Mouse (Mus musculus) urinary bladder, adult 18-20 months (tissue): ENCODE data around the gene Garnl3.

ENCODE experiments used
- DNase-seq, 2 experiments: peaks; one replicate each; pipeline ENCODE4 v3.0.0; 2022; ENCODE audit warnings: low spot score in 2 of 2, mixed read lengths in 2 of 2

The Garnl3 gene

DNA sequence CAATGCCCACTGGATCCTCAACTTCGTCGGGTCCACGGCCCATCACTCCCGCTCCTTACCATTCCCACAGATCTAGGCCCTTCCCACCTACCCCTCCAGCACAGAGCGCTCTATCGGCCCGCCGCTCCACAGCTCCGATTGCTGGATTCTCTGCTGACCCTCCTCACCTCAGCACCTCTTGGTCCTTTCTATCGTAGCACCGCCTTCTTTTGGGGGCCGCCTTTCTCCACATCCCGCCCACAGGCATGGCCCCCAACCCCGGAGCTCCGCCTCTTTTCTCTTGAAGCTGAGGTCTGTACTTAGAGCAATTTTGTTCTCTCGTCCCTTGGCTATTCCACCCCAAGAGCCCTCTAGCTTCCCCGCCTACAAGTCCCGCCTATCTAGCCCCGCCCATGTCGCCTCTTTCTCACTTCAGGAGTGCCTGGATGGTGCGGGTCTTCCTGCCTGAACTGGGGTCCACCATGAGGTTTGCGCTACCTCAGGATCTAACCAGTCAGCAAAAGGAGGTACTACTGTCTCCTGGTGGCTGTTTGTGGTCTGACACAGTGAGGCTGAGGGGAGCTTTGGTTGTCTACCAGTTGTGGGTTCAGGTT lies at the start of gene Garnl3:
TSS of gene Garnl3 (minus strand) at position 155 of the 593 bp plus-strand sequence.
- no peak for DNase-seq

DNA sequence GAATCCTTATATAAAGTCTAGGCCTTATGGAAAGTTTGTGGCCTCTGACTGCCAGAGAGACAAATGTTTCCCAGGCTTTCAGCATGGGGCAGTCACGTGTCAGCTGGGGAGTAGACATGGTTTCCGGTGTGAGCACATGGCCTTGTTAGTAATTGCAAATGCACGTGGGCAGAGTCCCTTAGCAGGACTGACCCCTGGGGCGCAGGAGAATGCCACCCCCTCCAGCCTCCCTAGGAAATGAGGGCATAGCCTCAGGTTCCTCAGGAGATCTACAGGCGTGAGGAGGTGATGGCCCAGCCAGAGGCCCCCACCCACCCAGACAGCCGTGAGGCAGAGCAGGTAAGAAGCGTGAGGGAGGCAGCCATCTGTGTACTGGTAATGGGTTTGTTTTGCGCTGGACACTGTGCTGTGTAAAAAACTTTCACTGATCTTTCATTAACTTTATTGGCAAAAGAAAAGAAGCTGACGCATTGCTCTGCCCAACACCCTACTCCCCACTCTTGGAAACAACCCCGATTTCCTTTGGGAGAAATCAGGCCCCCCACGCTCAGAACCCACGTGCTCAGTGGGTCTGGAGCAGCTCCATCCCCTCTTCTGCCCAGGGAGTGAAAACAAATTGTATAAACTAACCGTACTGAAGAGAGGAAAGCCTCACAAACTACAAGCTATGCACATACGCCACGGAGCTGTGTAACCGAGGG lies 48.6 kb upstream of the Garnl3 start:
- no peak for DNase-seq

DNA sequence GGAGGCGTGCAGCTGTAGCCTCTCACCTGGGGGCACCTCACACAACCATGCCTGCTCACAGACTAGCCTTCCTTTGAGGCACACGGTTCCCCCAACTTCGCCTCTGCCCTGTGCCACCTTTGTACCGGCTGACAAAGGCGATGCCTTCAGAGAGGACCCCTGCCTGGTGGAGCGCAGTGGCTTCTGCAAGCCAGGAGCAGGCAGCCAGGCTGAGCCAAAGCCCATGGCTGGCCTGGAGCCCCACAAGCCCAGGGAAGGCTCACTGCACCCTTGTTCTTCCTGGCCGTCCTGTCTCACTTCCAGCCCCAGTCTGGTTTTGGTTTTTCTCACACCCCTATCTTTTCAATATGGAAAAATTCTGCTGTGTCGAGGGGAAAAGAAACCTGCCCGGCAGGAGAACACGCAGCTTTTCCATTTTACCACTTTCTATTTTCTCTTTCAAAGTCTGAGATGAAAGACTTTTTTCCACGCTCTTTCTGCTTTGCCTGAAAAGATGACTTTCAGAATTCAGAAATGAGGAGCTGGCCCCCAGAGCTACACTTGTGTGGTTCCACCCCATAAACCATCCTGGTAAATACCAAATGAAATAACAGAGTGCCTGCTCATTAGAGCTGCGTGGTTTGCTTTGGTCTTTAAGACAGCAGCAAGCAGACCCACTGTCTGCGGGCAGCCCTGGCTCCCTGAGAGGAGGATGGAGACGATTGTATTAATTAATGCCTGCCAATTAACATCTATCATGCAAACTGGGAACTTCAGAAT lies 47.9 kb upstream of the Garnl3 start:
- no peak for DNase-seq

DNA sequence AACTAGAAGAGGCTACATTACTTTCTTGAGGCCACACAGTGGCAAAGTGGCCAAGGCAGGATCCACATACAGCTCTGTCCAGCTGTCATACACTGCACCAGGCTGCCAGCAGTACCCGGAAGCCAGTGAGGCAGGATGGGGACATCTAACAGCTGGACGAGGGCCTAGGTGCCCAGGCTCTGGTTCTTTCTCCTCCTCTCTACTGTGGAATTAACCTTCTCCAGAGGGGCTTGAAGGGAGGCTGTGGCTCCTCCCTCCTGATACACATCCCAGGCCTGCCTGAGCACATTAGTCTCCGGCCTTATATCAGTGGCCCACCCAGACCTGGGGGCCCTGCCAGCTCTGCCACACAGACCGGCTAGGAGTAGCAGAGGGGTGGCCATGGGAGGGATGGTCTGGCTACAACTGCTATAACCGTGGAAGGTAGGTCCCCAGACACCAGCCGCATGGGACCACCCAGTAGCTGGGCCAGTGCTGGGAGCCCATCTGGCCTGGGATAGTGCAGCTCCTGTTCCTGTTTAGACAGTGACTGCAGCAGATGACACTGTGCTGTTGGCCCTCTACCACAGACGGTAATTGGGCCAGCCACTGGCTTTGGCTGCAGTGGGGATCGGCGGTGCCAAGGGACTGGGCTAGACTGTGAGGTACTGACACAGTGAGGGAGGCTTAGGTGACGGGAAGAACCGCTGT lies 46.9 kb upstream of the Garnl3 start:
- DNase-seq, result no peak

DNA sequence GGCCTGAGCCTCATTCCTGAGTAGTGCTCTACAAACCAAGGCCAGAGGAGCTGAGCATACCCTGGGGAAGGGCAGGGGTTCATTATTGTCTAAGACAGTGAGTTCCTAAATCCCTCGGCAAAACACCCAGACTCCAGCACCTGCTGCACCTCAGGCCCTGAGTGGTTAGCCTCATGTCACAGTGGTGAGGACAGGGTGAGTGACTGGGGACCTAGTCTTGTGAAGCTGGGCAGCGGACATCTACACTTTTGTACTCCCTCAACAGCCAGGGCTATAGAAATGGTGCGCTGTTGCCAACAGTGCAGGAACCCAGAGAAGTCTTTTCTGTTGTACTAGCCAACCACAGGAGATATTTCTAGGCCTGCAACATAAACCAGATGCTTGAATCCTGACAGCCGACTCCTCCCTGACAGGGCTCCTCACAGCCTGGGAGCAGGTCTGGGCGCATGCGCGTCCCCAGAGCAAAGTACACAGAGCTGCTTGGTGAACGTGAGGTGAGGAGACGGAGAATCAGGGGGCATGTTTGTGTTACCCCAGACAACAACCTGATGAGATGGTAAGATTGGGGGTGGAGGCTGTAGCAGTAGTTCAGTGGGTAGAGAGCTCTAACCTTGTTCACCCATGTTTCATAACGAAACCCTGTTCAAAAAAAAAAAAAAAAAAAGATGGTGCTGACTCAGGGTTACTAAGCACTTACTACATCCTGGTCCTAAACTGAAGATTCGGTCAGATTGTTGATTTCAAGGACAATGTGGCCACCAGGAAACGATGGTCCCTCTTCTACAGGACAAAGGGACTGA lies 46.2 kb upstream of the Garnl3 start:
- no peak for DNase-seq

DNA sequence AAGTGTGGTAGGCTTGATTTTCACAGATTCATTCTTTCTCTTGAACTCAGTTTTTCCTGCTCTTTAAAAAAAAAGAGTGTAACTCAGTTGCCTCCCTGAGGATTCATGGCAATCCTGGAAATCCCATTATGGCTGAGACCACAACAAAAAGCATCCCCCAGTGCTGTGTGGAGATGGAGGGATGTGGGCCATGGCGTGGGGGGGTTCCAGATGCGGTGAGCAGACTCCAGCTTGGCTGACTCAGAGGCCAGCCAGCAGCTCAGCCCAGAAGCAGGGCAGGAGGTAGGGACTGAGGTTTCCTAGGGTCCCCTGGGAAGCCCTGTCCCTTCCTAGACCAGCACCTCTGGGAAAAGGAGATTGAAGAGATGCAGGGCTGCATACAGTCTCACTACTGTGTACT lies 45.5 kb upstream of the Garnl3 start:
- DNase-seq, result no peak

DNA sequence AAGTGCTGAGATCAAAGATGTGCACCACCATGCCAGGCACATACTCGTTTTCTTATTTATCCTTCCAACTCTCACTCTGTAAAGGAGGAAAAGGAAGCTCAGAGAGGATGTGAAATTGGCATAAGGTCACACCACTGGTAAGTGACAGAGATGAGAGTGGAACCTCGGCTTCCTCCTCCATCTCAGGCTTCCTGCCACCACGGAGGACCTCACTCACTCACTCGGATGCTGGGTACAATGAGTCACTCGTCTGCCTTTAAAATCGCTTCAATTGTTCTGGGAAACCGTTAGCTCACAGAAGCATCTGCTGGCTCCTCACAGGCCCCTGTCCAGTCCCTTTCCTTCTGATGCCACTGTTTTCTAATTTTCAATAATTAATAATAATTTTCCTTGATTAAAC lies 45.1 kb upstream of the Garnl3 start:
- no peak for DNase-seq

DNA sequence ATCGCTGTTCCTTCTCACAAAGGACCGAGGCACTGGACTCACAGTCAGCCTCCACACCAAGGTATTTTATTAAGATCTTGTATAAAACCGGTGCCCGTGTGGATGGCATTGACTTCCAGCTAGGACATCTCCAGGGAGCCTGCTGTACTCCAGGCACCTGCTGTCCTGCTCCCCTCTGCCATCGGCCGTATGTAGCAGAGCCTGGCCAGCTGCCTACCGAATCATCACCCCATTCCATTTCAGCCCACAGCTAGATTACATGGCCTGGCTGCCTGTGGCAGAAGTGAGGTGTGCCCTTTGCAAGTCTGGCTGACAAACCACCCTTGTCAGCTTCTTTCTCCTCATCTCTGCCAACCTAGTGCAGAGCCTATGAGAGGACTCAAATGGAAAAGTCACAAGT lies 42.2 kb upstream of the Garnl3 start:
- no peak for DNase-seq

DNA sequence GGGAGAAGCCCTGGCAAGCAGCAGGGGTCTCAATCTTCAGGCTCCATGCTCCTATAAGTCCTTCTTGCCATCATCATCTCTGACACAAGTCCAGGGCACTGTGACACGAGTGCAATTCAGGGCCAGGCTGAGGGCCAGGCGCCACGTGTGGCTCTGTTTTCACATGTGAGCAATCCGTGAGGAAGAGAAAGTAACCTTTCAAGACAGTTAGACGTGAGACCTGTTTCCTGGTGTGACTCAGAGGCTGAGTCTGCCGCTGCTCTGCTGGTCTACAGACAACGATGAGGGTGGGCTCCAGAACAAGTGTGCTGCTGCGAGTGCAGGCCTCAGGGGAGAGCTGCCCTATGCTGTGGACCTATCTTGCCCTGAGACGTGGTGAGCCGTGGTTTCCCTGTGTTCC lies 41.7 kb upstream of the Garnl3 start:
- no peak for DNase-seq

DNA sequence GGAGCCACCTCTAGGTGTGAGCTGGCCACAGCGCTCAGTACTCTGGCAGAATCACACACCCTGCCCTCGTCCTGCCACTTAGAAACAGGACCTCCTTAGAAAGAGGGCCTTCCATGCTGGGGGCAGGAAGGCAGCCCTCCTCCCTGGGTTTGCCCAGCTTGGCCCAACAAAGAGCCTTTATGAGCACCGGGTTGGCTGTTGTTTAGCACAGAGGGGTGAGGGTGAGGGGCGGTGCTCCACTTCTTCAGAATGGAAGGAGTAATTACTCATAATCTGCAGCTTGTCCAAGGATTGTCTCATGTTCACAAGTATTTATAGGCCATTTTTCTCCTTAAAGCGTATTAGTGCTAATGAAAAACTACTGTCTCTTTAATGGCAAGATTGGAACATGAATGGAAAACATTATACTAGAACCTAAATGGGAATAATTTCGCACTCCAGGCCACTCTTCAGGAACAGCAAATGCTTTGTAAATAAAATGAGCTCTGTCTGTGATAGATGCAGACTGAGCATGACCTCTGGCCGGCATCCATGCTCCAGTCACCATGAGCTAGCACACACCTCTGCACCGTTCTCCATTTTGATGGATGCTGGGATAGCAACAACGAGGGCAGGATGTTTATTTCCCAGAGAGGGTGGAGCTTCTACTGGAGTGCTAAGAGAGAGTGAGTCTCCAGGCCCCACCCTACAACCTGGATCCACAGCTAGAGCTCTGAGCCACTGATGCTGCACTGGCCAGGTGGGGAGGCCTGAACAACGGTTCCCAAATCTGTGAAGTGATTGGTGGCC lies 39.5 kb upstream of the Garnl3 start:
- no peak for DNase-seq

DNA sequence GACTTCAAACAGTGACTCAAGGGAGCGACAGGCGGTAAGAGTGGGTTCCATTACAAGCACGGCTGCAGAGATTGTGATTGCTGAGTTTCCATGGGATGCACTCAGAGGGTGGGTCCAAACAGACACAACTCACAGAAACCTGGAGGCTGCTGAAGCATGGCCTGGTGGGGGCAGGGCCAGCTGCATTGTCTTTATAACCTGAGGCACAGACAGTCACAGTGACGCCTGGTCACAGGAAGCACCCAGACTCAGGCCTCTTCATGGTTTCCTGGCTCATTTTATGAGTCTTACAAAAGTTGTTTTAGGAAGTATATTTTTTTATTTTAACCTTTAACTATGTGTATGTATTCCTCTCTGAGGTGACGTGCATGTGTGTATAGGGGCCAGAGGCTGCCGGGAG lies 38.0 kb upstream of the Garnl3 start:
- no peak for DNase-seq

DNA sequence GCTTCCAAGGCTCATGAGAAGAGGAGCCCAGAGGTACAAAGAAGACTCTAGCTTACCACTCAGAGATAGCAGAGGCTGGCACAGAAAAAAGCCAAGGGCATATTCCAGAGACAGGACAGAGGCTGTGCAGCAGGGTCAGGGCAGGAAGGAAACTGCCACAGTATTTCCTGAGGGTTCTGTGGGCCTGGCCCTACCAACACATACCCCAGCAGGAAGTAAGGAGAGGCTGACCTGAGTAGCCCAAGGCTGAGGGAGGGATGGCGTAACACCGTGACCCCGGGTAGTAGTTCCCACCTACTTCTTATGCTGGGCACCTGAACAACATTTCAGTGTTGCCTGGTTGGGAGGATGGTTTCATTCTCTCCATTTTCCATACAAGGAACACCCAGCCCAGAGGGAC lies 35.6 kb upstream of the Garnl3 start:
- DNase-seq, result no peak

DNA sequence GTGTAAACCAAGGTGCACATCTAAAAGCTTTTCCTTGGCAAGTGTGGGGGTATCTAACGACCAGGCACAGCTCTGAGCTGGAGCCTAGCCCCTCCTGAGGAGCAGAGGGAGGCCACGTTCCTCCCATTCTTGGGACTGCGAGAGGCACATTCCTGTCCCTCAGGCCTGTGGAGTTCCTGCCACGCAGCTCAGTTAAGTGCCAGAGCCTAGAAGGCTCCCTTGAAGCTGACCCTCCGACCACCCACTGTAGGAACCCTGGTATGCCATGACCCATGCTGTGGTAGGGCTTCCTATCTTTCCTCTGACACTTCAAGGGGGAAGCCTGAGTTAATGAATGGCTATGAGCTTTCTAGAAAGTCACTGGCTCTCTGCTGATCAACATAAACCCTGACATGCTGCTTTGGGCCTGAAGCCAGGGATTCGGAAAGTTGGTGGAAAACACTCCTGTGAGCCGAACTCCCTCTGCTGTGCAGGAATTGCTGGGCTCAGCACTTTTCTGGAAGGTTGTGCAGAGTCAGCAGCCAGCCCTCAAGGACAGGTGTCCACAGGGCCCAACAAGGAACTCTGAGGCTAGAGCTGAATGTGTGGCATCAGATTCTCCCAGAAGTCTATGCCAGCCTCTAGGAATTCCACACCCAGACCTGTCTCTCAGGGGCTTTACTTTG lies 34.4 kb upstream of the Garnl3 start:
- DNase-seq, result no peak

DNA sequence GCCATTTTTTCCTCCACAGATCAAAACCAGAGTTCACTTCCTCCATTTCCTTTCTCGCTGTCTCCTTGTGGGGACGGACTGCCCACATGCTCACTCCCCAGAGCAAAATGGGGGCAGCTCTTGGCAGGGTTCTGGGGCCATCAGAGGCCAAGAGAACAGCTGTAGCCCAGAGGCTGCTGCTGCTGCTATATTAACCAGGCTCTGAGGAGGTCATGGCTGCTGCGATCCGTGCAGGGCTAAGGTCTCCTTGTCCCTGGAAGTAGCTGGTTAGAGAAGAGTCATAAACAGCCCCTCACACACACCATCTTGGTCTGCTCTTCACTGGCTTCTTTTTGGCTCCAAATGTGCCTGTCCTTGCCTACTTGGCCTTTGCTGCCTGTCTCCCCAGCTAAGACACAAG lies 33.8 kb upstream of the Garnl3 start:
- DNase-seq, result no peak

DNA sequence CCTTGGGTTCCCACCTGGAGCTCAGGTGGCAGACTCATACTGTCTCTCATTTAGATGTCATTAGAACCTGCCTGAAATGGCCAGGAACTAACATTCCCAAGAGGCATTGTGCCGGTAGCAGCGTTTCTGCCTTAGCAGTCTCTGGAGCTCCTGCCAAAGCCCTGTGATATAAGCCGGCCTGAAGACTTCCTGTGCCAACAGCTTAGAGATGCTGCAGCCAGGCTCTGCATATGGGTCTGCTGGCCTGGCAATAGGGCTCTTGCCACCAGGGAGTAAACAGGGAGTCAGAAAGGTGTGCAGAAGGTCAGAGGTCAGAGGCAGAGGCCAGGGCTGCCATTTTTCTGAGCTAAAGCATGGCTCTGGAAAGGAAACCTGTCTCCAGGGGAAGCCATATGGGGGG lies 33.2 kb upstream of the Garnl3 start:
- no peak for DNase-seq

DNA sequence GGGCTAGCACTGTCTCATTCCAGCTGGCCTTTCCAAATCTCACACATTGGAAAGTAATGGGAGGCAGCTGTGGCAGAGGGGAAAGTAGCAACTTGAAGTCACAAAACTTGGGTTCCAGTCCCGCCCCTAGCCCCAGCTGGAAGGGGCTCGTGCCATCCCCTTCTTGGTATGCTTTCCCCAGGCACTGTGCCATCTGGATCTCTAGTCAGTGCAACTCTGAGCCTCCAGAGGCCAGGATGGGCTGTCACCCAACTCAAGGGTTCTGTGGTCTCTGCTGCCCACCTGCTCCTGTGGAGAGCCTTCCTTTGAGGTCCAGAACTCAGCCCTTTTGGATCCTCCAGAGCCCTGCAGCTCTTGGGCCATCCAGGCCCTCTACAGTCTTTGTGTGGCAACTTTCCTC lies 30.7 kb upstream of the Garnl3 start:
- no peak for DNase-seq

DNA sequence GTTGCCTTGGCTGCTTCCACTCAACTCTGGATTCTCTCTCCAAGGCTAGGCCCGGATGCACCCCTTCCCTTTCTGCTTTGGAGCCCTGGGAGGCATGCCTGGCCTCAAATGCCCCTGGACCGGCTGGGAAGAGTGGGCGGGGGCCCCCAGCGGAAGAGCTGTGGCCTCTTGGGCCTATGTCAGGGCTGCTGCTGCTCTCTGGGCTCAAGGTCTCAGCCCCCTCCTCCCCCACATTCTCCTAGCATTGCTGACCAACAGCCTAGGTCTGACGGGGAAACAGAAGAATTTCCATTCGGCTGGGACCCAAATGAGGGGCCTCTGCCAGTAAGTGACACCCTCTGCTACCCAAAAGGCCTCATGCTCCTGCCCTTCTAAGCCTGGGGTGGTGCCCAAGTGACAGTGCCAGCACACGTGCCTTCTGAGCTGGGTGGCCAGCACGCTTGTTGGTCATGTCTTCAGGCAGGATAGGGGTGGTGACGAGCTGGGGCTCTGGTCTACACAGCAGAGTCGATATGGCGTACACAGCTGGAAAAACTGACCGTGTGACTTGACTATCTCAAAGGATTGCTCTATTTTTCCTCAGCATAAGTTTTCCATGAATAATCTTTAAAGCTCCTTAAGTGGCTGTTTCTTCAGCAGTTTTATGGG lies 29.0 kb upstream of the Garnl3 start:
- no peak for DNase-seq

DNA sequence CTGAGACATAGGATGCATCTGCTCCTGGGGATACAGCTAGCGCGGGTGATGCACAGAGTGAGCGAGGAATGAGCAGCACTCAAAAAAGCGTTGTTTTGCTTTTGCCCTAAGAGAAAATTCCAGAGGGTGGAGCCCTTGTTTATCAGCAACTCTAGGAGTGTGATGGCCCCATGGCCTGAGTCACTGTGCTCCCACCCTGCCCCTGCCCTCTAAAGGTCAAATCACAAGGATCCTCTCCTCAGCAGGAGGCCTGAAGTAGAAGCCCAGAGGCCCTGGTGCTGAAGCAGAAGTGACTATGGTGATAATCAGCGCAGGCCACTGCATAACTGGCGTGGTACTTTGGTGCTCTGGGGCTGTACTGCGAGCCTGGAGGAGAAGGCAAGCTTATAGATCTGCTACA lies 28.1 kb upstream of the Garnl3 start:
- DNase-seq, result no peak

DNA sequence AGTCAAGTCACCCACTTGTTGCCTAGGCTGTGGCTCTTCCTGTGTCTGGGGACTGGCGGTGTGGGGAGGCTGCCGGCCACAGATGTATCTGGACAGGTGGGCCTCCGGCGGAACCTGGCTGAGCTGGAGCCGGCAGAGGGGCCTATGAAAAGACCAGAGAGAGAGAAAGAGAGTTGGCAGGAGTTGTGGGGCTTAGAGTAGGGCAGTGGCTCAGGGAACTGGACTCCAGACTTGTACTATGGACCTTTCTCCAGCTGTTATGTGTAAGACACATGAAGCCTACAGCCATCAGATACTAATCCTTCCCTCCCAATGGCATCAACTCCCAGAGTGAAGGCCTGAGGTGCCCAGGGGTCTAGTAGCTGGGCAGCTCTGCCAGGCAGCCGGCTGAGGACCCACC lies 27.4 kb upstream of the Garnl3 start:
- no peak for DNase-seq

DNA sequence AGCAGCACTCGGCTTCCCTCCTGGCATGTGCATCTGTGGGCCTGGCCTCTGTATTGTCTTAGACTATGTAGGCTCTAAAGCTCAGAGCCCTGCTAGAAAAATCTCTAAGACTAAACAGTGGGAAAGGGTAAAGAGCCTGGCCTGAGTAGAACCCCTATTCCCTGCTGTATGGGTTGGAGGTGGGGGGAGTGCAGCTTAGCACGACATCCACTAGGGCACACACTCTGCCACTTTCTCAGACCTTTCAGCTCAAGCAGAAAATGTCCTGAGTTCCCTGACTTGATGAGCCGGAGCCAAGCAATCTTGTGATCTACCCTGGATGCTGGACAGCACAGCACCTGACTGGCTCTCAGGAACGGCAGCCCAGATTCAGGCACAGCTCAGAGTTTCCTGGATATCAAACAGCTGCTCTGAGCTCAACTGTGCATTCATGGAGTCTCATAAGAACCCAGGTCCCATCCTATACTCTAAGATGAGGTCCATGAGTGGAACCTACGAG lies 24.9 kb upstream of the Garnl3 start:
- no peak for DNase-seq
